ENCODE assay signal across 19 mouse cellular contexts in the genomic region with DNA sequence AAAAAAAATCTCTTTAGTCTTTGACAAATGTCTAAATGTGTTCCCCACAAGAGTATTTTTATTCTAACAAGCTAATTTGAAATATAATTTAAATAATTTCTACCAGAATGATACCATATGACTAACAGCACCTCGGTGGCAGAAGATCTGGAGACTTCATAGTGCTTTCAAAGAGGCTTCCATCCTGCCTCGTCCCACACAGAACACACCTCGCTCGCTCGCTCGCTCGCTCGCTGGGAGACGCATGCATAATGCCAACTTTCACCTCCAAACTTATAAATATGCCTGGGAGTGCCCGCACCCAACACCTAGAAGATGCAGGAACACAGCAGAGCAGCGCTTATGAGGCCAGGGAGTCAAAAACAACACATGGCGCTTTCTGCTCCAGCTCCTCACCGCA. TPM values are rescaled to one million over a fixed set of nuclear protein-coding genes. Genes with fewer than 3 reads are reported as not detected.
DNase-seq lines count a peak whose midpoint lies in the region; TF ChIP-seq lines count a peak whose summit lies in the region.
"Had no signal": no experiment of that assay in that cellular context is flagged by ENCODE, and none has a peak within 500 bp of the region (broad histone marks: within the 10 kb centered on the region; RNA-seq: fewer than 3 reads in every experiment).

No protein-coding gene starts in this region.

- no peak for DNase-seq in layer of hippocampus, adult 2 months (ENCODE audit: low spot score in 2 of 2)
- DNase-seq in layer of hippocampus, adult 9-10 months (ENCODE audit: low spot score): no peak
- DNase-seq in brain, adult 2 months (ENCODE audit: low read depth, low spot score): peak; percentile 75
- peak; percentile 61 for DNase-seq in telencephalon, adult 2 months (ENCODE audit: low read depth, low spot score)
- DNase-seq in cerebellum, adult 18-20 months: no peak
- DNase-seq: adrenal gland, adult 2 months; adrenal gland, postnatal 10 days; adrenal gland, postnatal 25 days; cerebellum, adult 11-12 months; cerebellum, adult 8-10 months; cerebellum, adult 9-11 months; cerebellum, postnatal 14 days; cerebellum, postnatal 36 days; embryo, embryonic 11 days had no signal

- peak overlapping the region; percentile 12 for H3K27ac ChIP-seq in layer of hippocampus, adult 2 months
- H3K27ac ChIP-seq: embryonic facial prominence, embryonic 13.5 days; embryonic facial prominence, embryonic 15.5 days; forebrain, embryonic 10.5 days; forebrain, embryonic 12.5 days had no signal

- no peak overlapping the region for H3K4me3 ChIP-seq in layer of hippocampus, adult 2 months
- H3K4me3 ChIP-seq: embryonic facial prominence, embryonic 13.5 days; embryonic facial prominence, embryonic 15.5 days; erythroblast, embryonic 14.5 days; forebrain, embryonic 10.5 days; forebrain, embryonic 12.5 days had no signal

- no peak for TF ChIP-seq CTCF in layer of hippocampus, adult 2 months (conservative IDR thresholded peaks at IDR 0.05)

RNA-seq across cellular contexts. Expression of a gene that starts 9.0 kb away (rescaled TPM):
- total RNA-seq in layer of hippocampus, adult 2 months (2021): 10 to 100 TPM; 90.4 to 92.1 TPM

Comparison
In these comparisons a context has a peak if more than half of its experiments do, and no peak if none do; other contexts are left out.
1. DNase-seq: peak in brain, adult 2 months (single experiment) and telencephalon, adult 2 months (single experiment); none in layer of hippocampus, adult 2 months (0 of 2), layer of hippocampus, adult 9-10 months (single experiment) and cerebellum, adult 18-20 months (0 of 2).